Mouse (Mus musculus): ENCODE data around the gene Prss57. TPM values are rescaled to one million over a fixed set of nuclear protein-coding genes. Genes with fewer than 3 reads are reported as not detected.

Gene Prss57
- polyA plus RNA-seq, 1 experiment from 2014 or later: 6.3 TPM

- Histone ChIP-seq H3K27ac (ENCODE audit: low read length) (peak overlapping the region; percentile 65), H3K4me2 (ENCODE audit: low read depth, low read length) (peak overlapping the region; percentile 41), H3K4me3 (ENCODE audit: low read depth, low read length) (peak overlapping the region; percentile 18), H3K36me3 (ENCODE audit: control insufficient read depth, insufficient read depth) (no peaks in the 10 kb centered on the region), H3K27me3 (ENCODE audit: control insufficient read depth, insufficient read depth, low read depth, low read length) (no peaks in the 10 kb centered on the region), H3K9ac (ENCODE audit: low read depth, low read length) (no peak overlapping the region), H3K4me1 (ENCODE audit: control insufficient read depth, low read depth, low read length) (peaks cover 34% of the 10 kb centered on the region), H3K9me3 (replicated peaks; ENCODE audit: control insufficient read depth, low read length) (no peaks in the 10 kb centered on the region)
- peak; percentile 66 for ATAC-seq (ENCODE audit: low read depth)
- WGBS (ENCODE audit: insufficient replicate concordance): 37% methylated on average over 11 of the region's 11 CpGs
These were observed 11.7 kb upstream of the Prss57 start for GRCm38 (mm10) chr10:79802331-79802971.

DNA sequence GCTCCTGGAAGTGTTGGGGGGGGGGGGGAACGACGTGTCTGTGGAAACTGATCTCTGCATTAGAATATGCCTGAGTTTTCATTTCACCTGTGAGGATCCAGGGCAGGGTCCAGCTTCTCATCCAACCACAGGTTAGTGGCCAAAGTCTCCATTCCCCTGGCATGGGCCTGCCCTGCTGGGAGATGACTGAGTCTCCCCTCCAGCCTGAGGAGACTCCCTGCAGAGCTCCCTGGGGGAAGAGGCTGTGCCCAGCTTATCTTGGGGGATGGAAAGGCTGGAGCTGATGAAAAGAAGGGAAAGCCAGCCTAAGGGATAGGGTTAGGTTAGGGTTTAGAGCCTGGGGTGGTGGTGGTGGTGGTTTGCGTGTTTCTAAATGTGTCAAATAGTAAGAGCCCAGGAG lies 11.1 kb upstream of the Prss57 start:
- H3K4me3 ChIP-seq (ENCODE audit: low read depth, low read length): peak overlapping the region; percentile 18
- H3K36me3 ChIP-seq (ENCODE audit: control insufficient read depth, insufficient read depth): no peaks in the 10 kb centered on the region
- no peak for ATAC-seq (ENCODE audit: low read depth)
- H3K27me3 ChIP-seq (ENCODE audit: control insufficient read depth, insufficient read depth, low read depth, low read length): no peaks in the 10 kb centered on the region
- peak overlapping the region; percentile 41 for H3K4me2 ChIP-seq (ENCODE audit: low read depth, low read length)
- H3K9me3 ChIP-seq (replicated peaks; ENCODE audit: control insufficient read depth, low read length): no peaks in the 10 kb centered on the region
- peaks cover 32% of the 10 kb centered on the region for H3K4me1 ChIP-seq (ENCODE audit: control insufficient read depth, low read depth, low read length)
- peak overlapping the region; percentile 5; the same call in 1 of the 2 replicates for H3K27ac ChIP-seq (ENCODE audit: low read length)
- WGBS (ENCODE audit: insufficient replicate concordance): 50% methylated on average over 3 of the region's 3 CpGs
- no peak overlapping the region; the same call in 1 of the 2 replicates for H3K9ac ChIP-seq (ENCODE audit: low read depth, low read length)

- H3K9ac ChIP-seq (ENCODE audit: low read depth, low read length): no peak overlapping the region
- H3K4me1 ChIP-seq (ENCODE audit: control insufficient read depth, low read depth, low read length): peaks cover 29% of the 10 kb centered on the region
- WGBS (ENCODE audit: insufficient replicate concordance): 76% methylated on average over 11 of the region's 11 CpGs
- H3K9me3 ChIP-seq (replicated peaks; ENCODE audit: control insufficient read depth, low read length): no peaks in the 10 kb centered on the region
- H3K4me2 ChIP-seq (ENCODE audit: low read depth, low read length): no peak overlapping the region
- H3K27ac ChIP-seq (ENCODE audit: low read length): no peak overlapping the region
- H3K27me3 ChIP-seq (ENCODE audit: control insufficient read depth, insufficient read depth, low read depth, low read length): no peaks in the 10 kb centered on the region
- ATAC-seq (ENCODE audit: low read depth): no peak
- no peaks in the 10 kb centered on the region for H3K36me3 ChIP-seq (ENCODE audit: control insufficient read depth, insufficient read depth)
- H3K4me3 ChIP-seq (ENCODE audit: low read depth, low read length): no peak overlapping the region
These were observed 9.7 kb upstream of the Prss57 start for GRCm38 (mm10) chr10:79800508-79800907.

- no peak overlapping the region for H3K9ac ChIP-seq (ENCODE audit: low read depth, low read length)
- H3K27me3 ChIP-seq (ENCODE audit: control insufficient read depth, insufficient read depth, low read depth, low read length): peaks cover 8% of the 10 kb centered on the region
- H3K9me3 ChIP-seq (replicated peaks; ENCODE audit: control insufficient read depth, low read length): no peaks in the 10 kb centered on the region
- no peak overlapping the region for H3K4me2 ChIP-seq (ENCODE audit: low read depth, low read length)
- H3K4me3 ChIP-seq (ENCODE audit: low read depth, low read length): no peak overlapping the region
- 22% methylated on average over 12 of the region's 12 CpGs for WGBS (ENCODE audit: insufficient replicate concordance)
- no peak; the same call in 1 of the 2 replicates for ATAC-seq (ENCODE audit: low read depth)
- H3K4me1 ChIP-seq (ENCODE audit: control insufficient read depth, low read depth, low read length): peaks cover 38% of the 10 kb centered on the region
- 0 out of 2 replicates have a peak overlapping the region, but pooled peaks have one; percentile 3 for H3K27ac ChIP-seq (ENCODE audit: low read length)
- no peaks in the 10 kb centered on the region for H3K36me3 ChIP-seq (ENCODE audit: control insufficient read depth, insufficient read depth)
These were observed 7.6 kb upstream of the Prss57 start for GRCm38 (mm10) chr10:79798289-79798928.

GRCm38 (mm10) chr10:79797326-79797725 lies 6.6 kb upstream of the Prss57 start:
- Histone ChIP-seq H3K4me3 (ENCODE audit: low read depth, low read length) (no peak overlapping the region), H3K4me1 (ENCODE audit: control insufficient read depth, low read depth, low read length) (peaks cover 32% of the 10 kb centered on the region), H3K36me3 (ENCODE audit: control insufficient read depth, insufficient read depth) (no peaks in the 10 kb centered on the region), H3K9ac (ENCODE audit: low read depth, low read length) (no peak overlapping the region), H3K4me2 (ENCODE audit: low read depth, low read length) (no peak overlapping the region), H3K9me3 (replicated peaks; ENCODE audit: control insufficient read depth, low read length) (no peaks in the 10 kb centered on the region), H3K27me3 (ENCODE audit: control insufficient read depth, insufficient read depth, low read depth, low read length) (peaks cover 8% of the 10 kb centered on the region), H3K27ac (ENCODE audit: low read length) (no peak overlapping the region)
- WGBS (ENCODE audit: insufficient replicate concordance): 22% methylated on average over 15 of the region's 15 CpGs
- no peak for ATAC-seq (ENCODE audit: low read depth)

DNA sequence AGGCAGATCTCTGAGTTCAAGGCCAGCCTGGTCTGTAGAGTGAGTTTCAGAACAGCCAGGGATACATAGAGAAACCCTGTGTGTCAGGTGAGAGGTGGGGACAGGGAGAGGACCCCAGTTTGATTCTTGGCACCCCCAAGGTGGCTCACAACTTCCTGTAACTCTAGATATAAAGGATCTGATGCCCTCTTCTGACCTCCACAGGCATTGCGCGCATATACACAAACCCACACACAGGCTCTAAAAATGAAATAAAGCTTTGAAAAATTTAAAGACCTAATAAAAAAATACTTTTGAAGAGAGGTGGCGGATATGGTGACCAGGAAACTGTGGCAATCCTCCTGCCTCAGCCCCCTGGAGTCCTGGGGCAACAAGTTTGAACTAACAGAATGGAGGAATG lies 5.1 kb upstream of the Prss57 start:
- H3K9me3 ChIP-seq (replicated peaks; ENCODE audit: control insufficient read depth, low read length): no peaks in the 10 kb centered on the region
- ATAC-seq (ENCODE audit: low read depth): no peak
- peaks cover 8% of the 10 kb centered on the region for H3K27me3 ChIP-seq (ENCODE audit: control insufficient read depth, insufficient read depth, low read depth, low read length)
- no peak overlapping the region for H3K27ac ChIP-seq (ENCODE audit: low read length)
- no peak overlapping the region for H3K4me2 ChIP-seq (ENCODE audit: low read depth, low read length)
- H3K4me1 ChIP-seq (ENCODE audit: control insufficient read depth, low read depth, low read length): peaks cover 26% of the 10 kb centered on the region
- H3K9ac ChIP-seq (ENCODE audit: low read depth, low read length): no peak overlapping the region
- 90% methylated on average over 3 of the region's 3 CpGs for WGBS (ENCODE audit: insufficient replicate concordance)
- H3K36me3 ChIP-seq (ENCODE audit: control insufficient read depth, insufficient read depth): no peaks in the 10 kb centered on the region
- H3K4me3 ChIP-seq (ENCODE audit: low read depth, low read length): no peak overlapping the region

- 0 out of 2 replicates have a peak, but pooled peaks have one; percentile 10 for ATAC-seq (ENCODE audit: low read depth)
- H3K27ac ChIP-seq (ENCODE audit: low read length): no peak overlapping the region
These were observed 3.8 kb upstream of the Prss57 start for GRCm38 (mm10) chr10:79794491-79794931.

DNA sequence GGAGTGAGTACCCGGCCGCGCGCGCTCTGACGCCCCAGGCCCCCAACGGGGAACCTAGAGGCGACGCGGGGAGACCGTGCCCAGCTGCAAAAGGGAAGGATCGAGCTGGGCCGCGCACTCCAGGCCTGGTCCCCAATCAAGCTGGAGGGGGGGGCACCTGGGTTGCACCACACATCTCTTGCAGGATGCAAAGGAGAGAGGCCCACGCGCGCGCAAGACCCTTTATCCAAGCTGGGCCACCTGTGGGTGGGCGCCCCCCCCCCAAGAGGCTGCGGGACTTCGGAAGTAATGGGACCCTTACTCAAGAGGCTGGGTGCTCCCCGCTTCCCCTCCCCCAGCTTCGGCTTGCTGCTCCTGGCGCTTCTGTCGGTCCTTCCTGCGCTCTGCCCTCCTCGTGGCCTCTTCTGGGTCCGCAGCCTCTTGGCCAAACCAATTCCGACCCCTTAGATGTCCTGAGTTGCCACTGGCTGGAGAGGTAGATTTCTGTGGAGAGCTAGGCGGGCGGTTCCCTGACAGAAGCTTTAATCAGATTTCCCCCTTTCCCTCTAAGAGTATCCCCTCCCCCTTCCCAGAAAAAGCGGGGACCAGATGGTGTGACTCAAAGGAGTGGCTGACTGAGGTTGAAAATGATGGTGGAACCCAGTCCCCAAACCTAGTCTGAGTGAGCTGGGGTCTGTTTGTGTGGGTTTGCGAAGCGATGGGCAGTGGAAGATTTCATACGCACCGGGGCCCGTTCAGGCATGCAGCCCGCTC lies 3.2 kb upstream of the Prss57 start:
- H3K4me2 ChIP-seq (ENCODE audit: low read depth, low read length): peak overlapping the region; percentile 84
- H3K4me3 ChIP-seq (ENCODE audit: low read depth, low read length): peak overlapping the region; percentile 68
- 9% methylated on average over 36 of the region's 38 CpGs for WGBS (ENCODE audit: insufficient replicate concordance)
- no peaks in the 10 kb centered on the region for H3K36me3 ChIP-seq (ENCODE audit: control insufficient read depth, insufficient read depth)
- H3K27me3 ChIP-seq (ENCODE audit: control insufficient read depth, insufficient read depth, low read depth, low read length): peaks cover 8% of the 10 kb centered on the region
- no peak; the same call in 1 of the 2 replicates for ATAC-seq (ENCODE audit: low read depth)
- H3K27ac ChIP-seq (ENCODE audit: low read length): 0 out of 2 replicates have a peak overlapping the region, but pooled peaks have one; percentile 21
- H3K9ac ChIP-seq (ENCODE audit: low read depth, low read length): peak overlapping the region; percentile 64
- H3K4me1 ChIP-seq (ENCODE audit: control insufficient read depth, low read depth, low read length): peaks cover 26% of the 10 kb centered on the region
- no peaks in the 10 kb centered on the region for H3K9me3 ChIP-seq (replicated peaks; ENCODE audit: control insufficient read depth, low read length)

More at GRCm38 (mm10) chr10:79794491-79794931, 3.8 kb upstream of the Prss57 start:
- Histone ChIP-seq H3K27me3 (ENCODE audit: control insufficient read depth, insufficient read depth, low read depth, low read length) (peaks cover 8% of the 10 kb centered on the region), H3K4me1 (ENCODE audit: control insufficient read depth, low read depth, low read length) (peaks cover 26% of the 10 kb centered on the region), H3K4me3 (ENCODE audit: low read depth, low read length) (peak overlapping the region; percentile 68), H3K36me3 (ENCODE audit: control insufficient read depth, insufficient read depth) (no peaks in the 10 kb centered on the region), H3K9me3 (replicated peaks; ENCODE audit: control insufficient read depth, low read length) (no peaks in the 10 kb centered on the region), H3K4me2 (ENCODE audit: low read depth, low read length) (peak overlapping the region; percentile 84), H3K9ac (ENCODE audit: low read depth, low read length) (no peak overlapping the region)
- WGBS (ENCODE audit: insufficient replicate concordance): 28% methylated on average over 10 of the region's 10 CpGs

Measured in liver, embryonic 16.5 days (tissue).